ENCODE assay signal across 12 mouse cellular contexts in genomic region chr14:62034664-62035063, GRCm38 (mm10).
DNase-seq lines count a peak whose midpoint lies in the region; ATAC-seq lines count a peak whose summit lies in the region.
"Had no signal": no experiment of that assay in that cellular context is flagged by ENCODE, and none has a peak within 500 bp of the region (broad histone marks: within the 10 kb centered on the region; RNA-seq: fewer than 3 reads in every experiment).

No protein-coding gene starts in this region.

- H3K9ac ChIP-seq in forebrain, embryonic 16.5 days (replicated peaks; ENCODE audit: low read depth, low read length), result peak overlapping the region; percentile 32; the same call in 1 of the 2 replicates
- H3K9ac ChIP-seq in midbrain, embryonic 12.5 days (replicated peaks), result no peak overlapping the region
- H3K9ac ChIP-seq: lung, embryonic 15.5 days had no signal

- no peaks in the 10 kb centered on the region for H3K9me3 ChIP-seq in forebrain, embryonic 16.5 days (ENCODE audit: control insufficient read depth, low read length)
- no peaks in the 10 kb centered on the region for H3K9me3 ChIP-seq in midbrain, embryonic 12.5 days
- H3K9me3 ChIP-seq: G1E; lung, embryonic 15.5 days had no signal

- H3K27ac ChIP-seq in forebrain, embryonic 16.5 days (ENCODE audit: low read length), result peak overlapping the region; percentile 27; the same call in 1 of the 2 replicates
- H3K27ac ChIP-seq in midbrain, embryonic 12.5 days (replicated peaks), result no peak overlapping the region
- H3K27ac ChIP-seq: layer of hippocampus, adult 2 months; lung, embryonic 15.5 days had no signal

- peaks cover 6% of the 10 kb centered on the region for H3K4me1 ChIP-seq in forebrain, embryonic 16.5 days (replicated peaks; ENCODE audit: control insufficient read depth, insufficient read depth, low read length)
- H3K4me1 ChIP-seq in midbrain, embryonic 12.5 days, result peaks cover 14% of the 10 kb centered on the region
- H3K4me1 ChIP-seq: lung, embryonic 15.5 days had no signal

- no peaks in the 10 kb centered on the region for H3K27me3 ChIP-seq in forebrain, embryonic 16.5 days (replicated peaks; ENCODE audit: control insufficient read depth, insufficient read depth, low read length)
- H3K27me3 ChIP-seq in midbrain, embryonic 12.5 days, result peaks cover 4% of the 10 kb centered on the region; the same call in 1 of the 2 replicates
- H3K27me3 ChIP-seq: lung, embryonic 15.5 days had no signal

- DNase-seq in right cerebral cortex, postnatal 10 days (ENCODE audit: low spot score in 2 of 2), result peak; percentile 45 to 53
- DNase-seq in right cerebral cortex, postnatal 25 days, result no peak
- no peak for DNase-seq in spleen, adult 12 weeks (ENCODE audit: low spot score)
- no peak for DNase-seq in frontal cortex, postnatal 25 days (ENCODE audit: low spot score in 2 of 2)
- DNase-seq: gastrocnemius, postnatal 10 days; heart, postnatal 10 days had no signal

- H3K36me3 ChIP-seq in forebrain, embryonic 16.5 days (ENCODE audit: control insufficient read depth, insufficient read depth), result no peaks in the 10 kb centered on the region
- no peaks in the 10 kb centered on the region for H3K36me3 ChIP-seq in midbrain, embryonic 12.5 days
- H3K36me3 ChIP-seq: G1E; lung, embryonic 15.5 days had no signal

- H3K4me3 ChIP-seq in forebrain, embryonic 16.5 days (replicated peaks; ENCODE audit: low read length), result no peak overlapping the region
- H3K4me3 ChIP-seq in midbrain, embryonic 12.5 days, result no peak overlapping the region
- H3K4me3 ChIP-seq: layer of hippocampus, adult 2 months; lung, embryonic 15.5 days had no signal

- 5% methylated on average over 4 of the region's 4 CpGs for WGBS in forebrain, embryonic 16.5 days
- WGBS in midbrain, embryonic 12.5 days, result 28% methylated on average over 4 of the region's 4 CpGs

- H3K4me2 ChIP-seq in forebrain, embryonic 16.5 days (ENCODE audit: low read length), result no peak overlapping the region
- no peak overlapping the region for H3K4me2 ChIP-seq in midbrain, embryonic 12.5 days (replicated peaks)
- H3K4me2 ChIP-seq: lung, embryonic 15.5 days had no signal

- ATAC-seq in forebrain, embryonic 16.5 days, result peak; percentile 80
- ATAC-seq in midbrain, embryonic 12.5 days (ENCODE audit: low FRiP score, low read depth), result peak; percentile 62; the same call in 1 of the 2 replicates
- no peak; the same call in 1 of the 2 replicates for ATAC-seq in granulocyte monocyte progenitor cell, adult 5-6 weeks (replicated peaks; ENCODE audit: poor library complexity, severe bottlenecking)

Comparison
In these comparisons a context has a peak if more than half of its experiments do, and no peak if none do; other contexts are left out.
1. DNase-seq: peak in right cerebral cortex, postnatal 10 days (2 of 2); none in right cerebral cortex, postnatal 25 days (single experiment), spleen, adult 12 weeks (single experiment) and frontal cortex, postnatal 25 days (0 of 2).